9 mouse cellular contexts compared by ENCODE assay signal in the genomic region with DNA sequence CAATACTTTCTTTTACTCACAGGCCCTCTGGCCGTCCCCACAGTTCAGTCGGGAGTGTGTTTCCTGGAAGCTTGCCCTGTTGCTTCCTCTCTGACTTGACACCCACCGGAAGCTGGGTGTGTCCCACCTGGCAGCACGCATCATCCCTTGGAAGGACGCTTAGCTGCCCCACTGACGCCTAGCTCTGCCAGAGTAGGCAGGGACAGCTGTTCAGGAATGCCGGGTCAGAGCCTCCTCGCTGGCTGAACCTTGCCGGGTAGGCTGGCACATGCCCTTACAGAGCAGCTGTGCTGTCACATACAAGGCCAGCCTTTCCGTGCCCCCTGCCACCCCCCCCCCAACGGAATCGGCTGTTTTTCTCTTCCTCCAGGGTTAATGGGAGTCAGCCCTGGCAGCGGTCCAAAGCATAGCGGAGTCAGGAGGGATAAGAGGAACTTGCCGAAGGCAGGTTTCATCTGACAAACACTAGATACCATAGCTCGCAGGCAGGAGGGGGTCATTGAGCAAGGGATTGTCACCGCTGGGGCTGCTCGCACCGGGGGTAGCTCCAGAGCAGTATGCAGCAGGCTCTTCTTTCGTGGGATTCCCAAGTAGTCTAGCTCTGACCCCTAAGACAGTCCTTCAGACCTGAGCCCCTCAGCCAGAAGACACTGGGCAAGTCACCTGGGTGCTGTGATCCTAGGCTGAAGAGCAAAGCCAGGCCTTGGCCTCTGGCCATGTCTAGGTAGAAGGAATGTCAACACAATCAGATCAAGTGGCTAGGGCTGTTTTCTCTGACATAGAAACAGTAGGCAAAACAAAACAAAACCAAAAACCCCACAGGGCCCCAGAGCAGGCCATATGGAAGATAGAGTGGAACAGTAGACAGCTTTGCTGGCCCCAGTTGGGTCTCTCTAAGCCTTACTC. TPM values are rescaled to one million over a fixed set of nuclear protein-coding genes. Genes with fewer than 3 reads are reported as not detected.
DNase-seq lines count a peak whose midpoint lies in the region; ATAC-seq and TF ChIP-seq lines count a peak whose summit lies in the region.
"Had no signal": no experiment of that assay in that cellular context is flagged by ENCODE, and none has a peak within 500 bp of the region (broad histone marks: within the 10 kb centered on the region; RNA-seq: fewer than 3 reads in every experiment).

No protein-coding gene starts in this region.

- H3K9ac ChIP-seq in neural tube, embryonic 11.5 days (ENCODE audit: low read length), result no peak overlapping the region
- peak overlapping the region; percentile 44 for H3K9ac ChIP-seq in heart, adult 2 months (ENCODE audit: low read depth, low read length)
- no peak overlapping the region for H3K9ac ChIP-seq in intestine, postnatal 0 days (ENCODE audit: low read depth, low read length)
- no peak overlapping the region for H3K9ac ChIP-seq in lung, postnatal 0 days (replicated peaks; ENCODE audit: low read depth)
- H3K9ac ChIP-seq: liver, embryonic 14.5 days had no signal

- intact Hi-C loops in heart, adult 2 months (cut with DNase I), result no loop called here

- no peaks in the 10 kb centered on the region for H3K36me3 ChIP-seq in neural tube, embryonic 11.5 days (ENCODE audit: control insufficient read depth, insufficient read depth, low read length)
- no peaks in the 10 kb centered on the region for H3K36me3 ChIP-seq in heart, adult 2 months (ENCODE audit: control insufficient read depth, insufficient read depth, low read length)
- no peaks in the 10 kb centered on the region; the same call in 1 of the 2 replicates for H3K36me3 ChIP-seq in intestine, postnatal 0 days (ENCODE audit: control insufficient read depth, insufficient read depth)
- H3K36me3 ChIP-seq in lung, postnatal 0 days (ENCODE audit: insufficient read depth, low read length), result no peaks in the 10 kb centered on the region

- no peak for TF ChIP-seq CTCF in heart, adult 2 months (IDR thresholded peaks at IDR 0.05)
- no peak for TF ChIP-seq CTCF in intestine, postnatal 0 days (IDR thresholded peaks at IDR 0.05; ENCODE audit: low read depth)
- no peak for TF ChIP-seq CTCF in lung, postnatal 0 days (IDR thresholded peaks at IDR 0.05)

- H3K4me3 ChIP-seq in neural tube, embryonic 11.5 days (ENCODE audit: low read depth, low read length), result no peak overlapping the region
- no peak overlapping the region for H3K4me3 ChIP-seq in heart, adult 2 months
- no peak overlapping the region for H3K4me3 ChIP-seq in intestine, postnatal 0 days (ENCODE audit: low read depth, low read length)
- H3K4me3 ChIP-seq in lung, postnatal 0 days (ENCODE audit: low read depth, low read length), result 0 out of 2 replicates have a peak overlapping the region, but pooled peaks have one; percentile 3

- TF ChIP-seq EP300 in heart, adult 2 months (IDR thresholded peaks at IDR 0.05; ENCODE audit: insufficient read depth, low read depth, low read length), result 0 out of 2 replicates have a peak, but pooled peaks have one; percentile 40
- peak; percentile 81 for TF ChIP-seq EP300 in lung, postnatal 0 days (IDR thresholded peaks at IDR 0.05)

- H3K79me2 ChIP-seq in heart, adult 2 months (replicated peaks; ENCODE audit: control insufficient read depth, insufficient read depth, low read length), result no peaks in the 10 kb centered on the region

- no peaks in the 10 kb centered on the region for H3K27me3 ChIP-seq in neural tube, embryonic 11.5 days (ENCODE audit: control insufficient read depth, insufficient read depth, low read length)
- H3K27me3 ChIP-seq in heart, adult 2 months (ENCODE audit: control insufficient read depth, insufficient read depth, low read length), result no peaks in the 10 kb centered on the region
- H3K27me3 ChIP-seq in intestine, postnatal 0 days (replicated peaks; ENCODE audit: control insufficient read depth, insufficient read depth, low read length), result no peaks in the 10 kb centered on the region
- H3K27me3 ChIP-seq in lung, postnatal 0 days (replicated peaks; ENCODE audit: insufficient read depth, low read length), result no peaks in the 10 kb centered on the region

- 59% methylated on average over 20 of the region's 20 CpGs for WGBS in neural tube, embryonic 11.5 days
- WGBS in heart, adult 2 months, result 5% methylated on average over 20 of the region's 20 CpGs
- 26% methylated on average over 20 of the region's 20 CpGs for WGBS in intestine, postnatal 0 days
- WGBS in lung, postnatal 0 days, result 7% methylated on average over 20 of the region's 20 CpGs

- DNase-seq in neural tube, embryonic 11.5 days (ENCODE audit: low spot score), result peak; percentile 59
- no peak for DNase-seq in neural tube, embryonic 10.5 days (ENCODE audit: extremely low spot score, low spot score)
- peak; percentile 43 to 57 for DNase-seq in cerebellum, postnatal 25 days
- DNase-seq in heart, adult 2 months, result peak; percentile 65 to 72
- DNase-seq in lung, postnatal 0 days (ENCODE audit: low spot score), result peak; percentile 85
- peak; percentile 91 for DNase-seq in skeletal muscle tissue, adult 2 months (ENCODE audit: low read depth, low spot score)
- no peak for DNase-seq in frontal cortex, adult 2 months (ENCODE audit: extremely low spot score in 1 of 2, low spot score in 1 of 2)

- H3K9me3 ChIP-seq in neural tube, embryonic 11.5 days (ENCODE audit: control insufficient read depth, low read length), result no peaks in the 10 kb centered on the region
- H3K9me3 ChIP-seq in intestine, postnatal 0 days (ENCODE audit: control insufficient read depth), result no peaks in the 10 kb centered on the region
- no peaks in the 10 kb centered on the region for H3K9me3 ChIP-seq in lung, postnatal 0 days (ENCODE audit: low read length)

- peaks cover 41% of the 10 kb centered on the region for H3K4me1 ChIP-seq in neural tube, embryonic 11.5 days (ENCODE audit: control insufficient read depth, insufficient read depth, low read length)
- peaks cover 18% of the 10 kb centered on the region for H3K4me1 ChIP-seq in heart, adult 2 months (ENCODE audit: control insufficient read depth, insufficient read depth, low read length)
- H3K4me1 ChIP-seq in intestine, postnatal 0 days (replicated peaks; ENCODE audit: control insufficient read depth, insufficient read depth, low read length), result 0 out of 2 replicates have a peak, but pooled peaks cover 3% of the 10 kb centered on the region
- H3K4me1 ChIP-seq in lung, postnatal 0 days (ENCODE audit: insufficient read depth, low read depth, low read length), result peaks cover 19% of the 10 kb centered on the region; the same call in 1 of the 2 replicates

- TF ChIP-seq POLR2A in heart, adult 2 months (IDR thresholded peaks at IDR 0.05; ENCODE audit: insufficient read depth, low read depth, low read length), result no peak

- ATAC-seq in neural tube, embryonic 11.5 days (ENCODE audit: insufficient read depth, low FRiP score, low TSS enrichment), result no peak
- ATAC-seq in intestine, postnatal 0 days, result peak; percentile 42; the same call in 1 of the 2 replicates
- peak; percentile 73 for ATAC-seq in lung, postnatal 0 days

- H3K4me2 ChIP-seq in neural tube, embryonic 11.5 days (ENCODE audit: low read depth), result no peak overlapping the region
- peak overlapping the region; percentile 24 for H3K4me2 ChIP-seq in intestine, postnatal 0 days (replicated peaks; ENCODE audit: low read depth)
- peak overlapping the region; percentile 40 for H3K4me2 ChIP-seq in lung, postnatal 0 days (replicated peaks; ENCODE audit: low read depth, low read length)

- H3K27ac ChIP-seq in neural tube, embryonic 11.5 days (ENCODE audit: low read depth, low read length), result 0 out of 2 replicates have a peak overlapping the region, but pooled peaks have one; percentile 35
- peak overlapping the region; percentile 59 for H3K27ac ChIP-seq in heart, adult 2 months
- peak overlapping the region; percentile 50; the same call in 1 of the 2 replicates for H3K27ac ChIP-seq in intestine, postnatal 0 days (ENCODE audit: low read depth, low read length)
- H3K27ac ChIP-seq in lung, postnatal 0 days (ENCODE audit: low read length), result peak overlapping the region; percentile 94
- H3K27ac ChIP-seq: liver, embryonic 14.5 days had no signal

RNA-seq across cellular contexts. Expression of a gene that starts 58.9 kb away (rescaled TPM):
- polyA plus RNA-seq in neural tube, embryonic 11.5 days (2014; fragmentation: Nextera tagmentation; extraction: Ambion mirVana), result 0.08 TPM in 1 of 2 replicates, not detected in the other
- under 1 TPM in 1 of 2 experiments, not detected in 1; 0.07 TPM for total RNA-seq in heart, adult 2 months (2021)
- polyA plus RNA-seq in heart, adult 2 months (2012; rRNA removed), result 0.14 and 0.15 TPM in 2 replicates
- 0.16 and 0.17 TPM in 2 replicates for polyA plus RNA-seq in intestine, postnatal 0 days (2015; fragmentation: Nextera tagmentation; extraction: Ambion mirVana)
- 0.19 and 0.54 TPM in 2 replicates for polyA plus RNA-seq in lung, postnatal 0 days (2015; fragmentation: Nextera tagmentation; extraction: Ambion mirVana)
- 1.3 and 1.4 TPM in 2 replicates for polyA plus RNA-seq in frontal cortex, adult 2 months (2012; rRNA removed)
- polyA plus RNA-seq: liver, embryonic 14.5 days had no signal

Comparison
In these comparisons a context has a peak if more than half of its experiments do, and no peak if none do; other contexts are left out.
1. DNase-seq: peak in neural tube, embryonic 11.5 days (single experiment), cerebellum, postnatal 25 days (2 of 2), heart, adult 2 months (2 of 2), lung, postnatal 0 days (single experiment) and skeletal muscle tissue, adult 2 months (single experiment); none in neural tube, embryonic 10.5 days (single experiment) and frontal cortex, adult 2 months (0 of 2).
2. H3K27ac ChIP-seq: peak in every context shown above with its lines; median percentile 94 in lung, postnatal 0 days; 59 in heart, adult 2 months; 50 in intestine, postnatal 0 days; 35 in neural tube, embryonic 11.5 days.